Mouse (Mus musculus) E14TG2a.4 (cell line): ENCODE measurements around the gene Syn3.

Experiments
- CTCF ChIP-seq: conservative IDR thresholded peaks from 2 replicates; pipeline ENCODE4 v1.5.1; 2014; ENCODE audit warnings: low read length
- NANOG ChIP-seq: IDR thresholded peaks from 2 replicates; pipeline ENCODE4 v1.6.1; 2014; ENCODE audit warnings: borderline replicate concordance, low read length, mixed read lengths
- POU5F1 ChIP-seq: IDR thresholded peaks from 2 replicates; pipeline ENCODE4 v1.6.1; 2014; ENCODE audit warnings: low read length, borderline replicate concordance

DNA sequence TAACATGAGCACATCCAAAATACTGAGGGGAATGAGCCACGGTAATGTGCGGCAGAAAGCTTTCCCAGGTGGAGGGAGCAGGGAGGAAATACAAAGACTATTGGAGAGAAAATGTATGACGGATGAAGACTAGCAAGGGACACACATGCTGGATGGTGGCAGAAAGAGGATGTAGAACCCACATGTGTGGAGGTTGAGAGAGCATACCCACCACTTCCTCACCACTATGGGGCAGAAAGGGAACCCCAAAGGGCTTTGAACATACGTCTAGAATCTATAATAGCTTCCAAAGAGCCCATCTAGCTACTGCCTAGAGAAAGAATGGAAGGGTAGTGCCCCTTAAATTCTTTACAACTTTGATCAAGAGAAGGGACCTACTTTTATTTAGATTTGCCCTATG is 113.0 kb downstream of the Syn3 start:
- TF ChIP-seq CTCF (no peak), NANOG (no peak), POU5F1 (no peak)
